Mouse (Mus musculus): ENCODE measurements around the gene Rnf151. TPM values are rescaled to one million over a fixed set of nuclear protein-coding genes. Genes with fewer than 3 reads are reported as not detected.

Gene Rnf151
- polyA plus RNA-seq, 1 experiment, result not detected

DNA sequence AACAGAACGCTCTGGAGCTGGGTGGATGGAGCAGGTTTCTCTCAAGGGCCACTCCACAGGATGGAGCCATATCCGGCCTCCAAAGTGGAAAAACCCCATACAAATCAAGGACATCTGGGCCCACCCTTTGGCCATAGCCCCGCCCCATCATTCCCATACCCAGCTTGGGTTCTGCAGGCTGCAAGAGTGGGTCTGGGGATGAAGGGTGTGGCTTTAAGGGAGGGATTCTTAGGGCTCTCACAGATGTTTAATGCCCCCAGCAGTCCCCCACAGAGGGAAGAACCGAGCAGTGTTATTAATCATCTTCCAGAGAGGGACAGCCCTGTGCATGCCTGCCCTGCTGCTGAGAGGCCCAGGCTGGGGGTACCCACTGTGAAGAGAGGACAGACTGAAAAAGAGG lies 29.1 kb upstream of the Rnf151 start:
- Histone ChIP-seq H3K4me1 (ENCODE audit: control insufficient read depth, insufficient read depth, low read length) (no peaks in the 10 kb centered on the region), H3K27ac (ENCODE audit: control insufficient read depth, insufficient read depth, low read depth, low read length, poor library complexity) (no peak overlapping the region), H3K4me3 (replicated peaks; ENCODE audit: control insufficient read depth, low read depth, low read length) (no peak overlapping the region)
- no peak for TF ChIP-seq CTCF (IDR thresholded peaks at IDR 0.05; ENCODE audit: control insufficient read depth, insufficient read depth, low read length)
- no peak for TF ChIP-seq POLR2A (IDR thresholded peaks at IDR 0.05; ENCODE audit: borderline replicate concordance, control insufficient read depth, low read depth, low read length)
- 66% methylated on average over 4 of the region's 4 CpGs for WGBS

DNA sequence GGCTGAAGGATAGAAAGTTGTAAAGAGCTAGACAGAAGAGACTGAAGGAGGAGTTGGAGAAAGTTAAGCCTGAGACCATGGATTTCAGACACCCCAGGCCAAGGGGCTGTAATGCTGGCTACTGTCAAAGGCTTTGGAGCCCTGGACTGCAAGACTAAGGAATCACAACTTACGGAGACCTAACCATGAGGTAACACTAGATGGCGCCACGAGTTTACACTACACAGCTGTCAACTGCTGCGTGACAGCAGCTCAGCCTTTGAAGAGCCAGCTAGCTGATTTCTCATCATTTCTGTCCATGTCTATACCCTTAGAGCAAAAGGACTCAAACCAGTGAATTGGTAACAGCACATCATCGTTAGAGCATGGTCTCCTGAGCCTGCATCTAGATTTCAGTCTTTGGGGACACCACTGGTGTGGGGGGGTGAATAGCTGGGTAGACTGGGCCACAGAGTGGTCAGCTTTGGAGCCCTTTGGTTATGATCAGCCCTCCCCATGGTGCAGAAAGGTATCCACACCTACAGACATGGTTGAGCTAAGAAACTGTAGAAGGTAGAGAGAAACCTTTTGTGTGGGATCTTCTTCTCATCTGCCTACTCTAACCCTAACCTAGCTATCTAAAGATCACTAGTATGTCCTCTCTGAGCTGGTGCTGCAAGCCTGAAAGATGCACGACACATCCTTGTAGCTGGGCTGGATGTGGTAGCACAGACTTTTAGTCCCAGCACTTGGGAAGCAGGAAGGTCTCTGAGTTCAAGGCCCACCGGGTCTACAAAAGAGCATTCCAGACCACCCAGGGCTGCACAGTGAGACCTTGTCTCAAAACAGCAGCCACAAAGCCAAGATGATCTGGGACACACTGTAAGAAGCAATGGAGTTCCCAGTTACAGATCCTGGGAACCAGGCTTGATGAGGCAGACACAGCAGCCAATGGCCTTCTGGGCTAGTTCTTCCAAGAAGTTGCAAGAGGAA lies 27.9 kb upstream of the Rnf151 start:
- 18% methylated on average over 7 of the region's 7 CpGs for WGBS
- Histone ChIP-seq H3K4me1 (ENCODE audit: control insufficient read depth, insufficient read depth, low read length) (peaks cover 2% of the 10 kb centered on the region), H3K27ac (ENCODE audit: control insufficient read depth, insufficient read depth, low read depth, low read length, poor library complexity) (no peak overlapping the region), H3K4me3 (replicated peaks; ENCODE audit: control insufficient read depth, low read depth, low read length) (no peak overlapping the region)
- TF ChIP-seq CTCF (IDR thresholded peaks at IDR 0.05; ENCODE audit: control insufficient read depth, insufficient read depth, low read length) (peak; percentile 87), POLR2A (IDR thresholded peaks at IDR 0.05; ENCODE audit: borderline replicate concordance, control insufficient read depth, low read depth, low read length) (no peak)

DNA sequence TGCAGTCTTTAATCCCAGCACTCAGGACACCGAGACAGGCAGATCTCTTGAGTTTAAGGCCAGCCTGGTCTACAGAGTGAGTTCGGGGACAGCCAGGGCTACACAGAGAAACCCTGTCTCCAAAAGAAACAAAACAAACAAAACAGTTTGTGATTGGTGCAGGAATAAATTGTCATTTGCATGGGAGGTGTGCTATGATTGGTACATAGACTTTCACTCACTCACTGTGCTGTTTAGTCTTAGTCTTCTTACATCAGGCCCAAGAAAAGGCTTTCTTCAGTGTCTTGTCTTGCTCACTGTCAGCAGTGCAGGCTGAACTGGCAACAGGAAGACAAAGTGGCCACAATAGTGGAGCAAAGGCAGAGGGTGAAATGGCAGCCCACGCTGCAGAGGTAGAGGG lies 26.5 kb upstream of the Rnf151 start:
- H3K27ac ChIP-seq (ENCODE audit: control insufficient read depth, insufficient read depth, low read depth, low read length, poor library complexity), result no peak overlapping the region; the same call in 1 of the 2 replicates
- 70% methylated on average over 3 of the region's 3 CpGs for WGBS
- H3K4me1 ChIP-seq (ENCODE audit: control insufficient read depth, insufficient read depth, low read length), result peaks cover 2% of the 10 kb centered on the region
- H3K4me3 ChIP-seq (replicated peaks; ENCODE audit: control insufficient read depth, low read depth, low read length), result no peak overlapping the region
- TF ChIP-seq CTCF (IDR thresholded peaks at IDR 0.05; ENCODE audit: control insufficient read depth, insufficient read depth, low read length), result no peak
- no peak for TF ChIP-seq POLR2A (IDR thresholded peaks at IDR 0.05; ENCODE audit: borderline replicate concordance, control insufficient read depth, low read depth, low read length)

DNA sequence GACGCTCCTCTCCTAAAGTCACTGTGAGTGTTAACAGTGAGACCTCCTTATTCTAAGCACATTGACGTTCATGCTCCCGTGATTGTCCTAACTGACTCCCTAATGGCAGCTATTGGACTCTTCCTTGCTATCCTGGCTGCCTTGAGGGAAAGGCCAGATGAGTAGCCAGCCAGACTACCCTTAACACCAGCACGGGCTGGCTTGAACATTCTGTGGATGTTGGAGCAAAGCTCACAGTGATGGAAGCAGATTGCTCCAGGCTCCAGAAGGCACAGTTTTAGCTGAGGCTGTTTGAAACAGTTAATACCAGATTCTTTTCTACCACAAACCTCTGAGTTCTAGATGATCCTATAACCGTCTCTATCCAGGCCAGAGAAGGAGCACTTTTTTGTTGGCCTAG lies 26.0 kb upstream of the Rnf151 start:
- TF ChIP-seq CTCF (IDR thresholded peaks at IDR 0.05; ENCODE audit: control insufficient read depth, insufficient read depth, low read length), result no peak
- TF ChIP-seq POLR2A (IDR thresholded peaks at IDR 0.05; ENCODE audit: borderline replicate concordance, control insufficient read depth, low read depth, low read length), result no peak
- peaks cover 2% of the 10 kb centered on the region for H3K4me1 ChIP-seq (ENCODE audit: control insufficient read depth, insufficient read depth, low read length)
- H3K4me3 ChIP-seq (replicated peaks; ENCODE audit: control insufficient read depth, low read depth, low read length), result no peak overlapping the region
- 80% methylated on average over 5 of the region's 5 CpGs for WGBS
- no peak overlapping the region for H3K27ac ChIP-seq (ENCODE audit: control insufficient read depth, insufficient read depth, low read depth, low read length, poor library complexity)

DNA sequence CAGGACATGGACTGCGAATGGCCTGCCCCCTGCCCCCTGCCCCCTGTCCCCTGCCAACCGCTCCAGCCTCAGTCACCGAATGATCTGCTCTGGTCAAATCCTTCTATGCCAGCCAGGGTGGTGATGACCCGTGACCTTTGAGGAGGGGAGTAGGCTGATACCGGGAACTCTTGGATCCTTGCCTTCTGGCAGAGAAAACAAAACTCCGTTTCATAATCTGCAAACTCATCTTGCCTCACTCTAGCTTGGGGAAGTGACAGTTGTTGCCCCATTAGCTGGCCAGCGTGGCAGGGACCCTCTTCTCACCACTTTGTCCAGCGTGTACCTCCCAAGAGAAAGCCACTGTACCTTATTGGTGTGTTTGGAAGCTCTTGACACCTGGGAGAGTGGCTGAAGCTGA lies 24.4 kb upstream of the Rnf151 start:
- Histone ChIP-seq H3K4me3 (replicated peaks; ENCODE audit: control insufficient read depth, low read depth, low read length) (peak overlapping the region; percentile 29), H3K4me1 (ENCODE audit: control insufficient read depth, insufficient read depth, low read length) (peaks cover 2% of the 10 kb centered on the region), H3K27ac (ENCODE audit: control insufficient read depth, insufficient read depth, low read depth, low read length, poor library complexity) (peak overlapping the region; percentile 69)
- TF ChIP-seq CTCF (IDR thresholded peaks at IDR 0.05; ENCODE audit: control insufficient read depth, insufficient read depth, low read length) (no peak), POLR2A (IDR thresholded peaks at IDR 0.05; ENCODE audit: borderline replicate concordance, control insufficient read depth, low read depth, low read length) (no peak)
- 39% methylated on average over 8 of the region's 8 CpGs for WGBS

DNA sequence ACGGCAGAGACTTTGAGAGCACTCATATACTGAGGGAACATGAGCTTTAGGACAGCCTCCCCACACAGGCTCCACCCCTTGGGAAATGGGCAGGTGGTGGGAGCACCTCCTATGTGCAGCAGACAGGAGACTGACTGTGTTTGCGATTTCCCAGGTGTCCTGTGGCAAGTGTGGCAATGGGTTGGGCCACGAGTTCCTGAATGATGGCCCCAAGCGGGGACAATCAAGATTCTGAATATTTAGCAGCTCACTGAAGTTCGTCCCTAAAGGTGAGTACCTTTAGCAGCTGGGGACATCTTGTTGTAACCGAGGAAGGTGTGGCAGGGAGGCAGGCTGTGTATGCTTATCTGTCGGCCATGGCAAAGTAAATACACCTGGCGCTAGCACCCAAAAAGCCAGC lies 22.1 kb upstream of the Rnf151 start:
- WGBS, result 70% methylated on average over 8 of the region's 8 CpGs
- H3K4me1 ChIP-seq (ENCODE audit: control insufficient read depth, insufficient read depth, low read length), result peaks cover 2% of the 10 kb centered on the region
- no peak overlapping the region for H3K4me3 ChIP-seq (replicated peaks; ENCODE audit: control insufficient read depth, low read depth, low read length)
- H3K27ac ChIP-seq (ENCODE audit: control insufficient read depth, insufficient read depth, low read depth, low read length, poor library complexity), result no peak overlapping the region
- TF ChIP-seq CTCF (IDR thresholded peaks at IDR 0.05; ENCODE audit: control insufficient read depth, insufficient read depth, low read length), result no peak
- no peak for TF ChIP-seq POLR2A (IDR thresholded peaks at IDR 0.05; ENCODE audit: borderline replicate concordance, control insufficient read depth, low read depth, low read length)

DNA sequence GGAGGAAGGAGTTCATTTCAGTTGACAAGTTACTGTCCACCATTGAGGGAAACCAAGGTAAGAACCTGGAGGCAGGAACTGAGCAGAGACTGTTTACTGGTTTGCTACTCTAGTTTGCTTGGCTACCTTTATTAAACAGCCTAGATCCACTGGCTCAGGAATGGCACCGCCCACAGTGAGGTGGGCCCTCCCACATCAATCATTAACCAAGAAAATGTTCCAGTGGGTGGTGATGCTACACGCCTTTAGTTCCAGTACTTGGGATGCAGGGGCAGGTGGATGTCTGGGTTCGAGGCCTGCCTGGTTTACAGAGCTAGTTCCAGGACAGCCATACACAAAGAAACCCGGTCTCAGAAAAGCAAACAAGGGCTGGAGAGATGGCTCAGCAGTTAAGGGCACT lies 20.4 kb upstream of the Rnf151 start:
- Histone ChIP-seq H3K4me1 (ENCODE audit: control insufficient read depth, insufficient read depth, low read length) (peaks cover 2% of the 10 kb centered on the region), H3K27ac (ENCODE audit: control insufficient read depth, insufficient read depth, low read depth, low read length, poor library complexity) (no peak overlapping the region; the same call in 1 of the 2 replicates), H3K4me3 (replicated peaks; ENCODE audit: control insufficient read depth, low read depth, low read length) (peak overlapping the region; percentile 61)
- WGBS, result 81% methylated on average over 4 of the region's 4 CpGs
- no peak for TF ChIP-seq CTCF (IDR thresholded peaks at IDR 0.05; ENCODE audit: control insufficient read depth, insufficient read depth, low read length)
- no peak for TF ChIP-seq POLR2A (IDR thresholded peaks at IDR 0.05; ENCODE audit: borderline replicate concordance, control insufficient read depth, low read depth, low read length)

DNA sequence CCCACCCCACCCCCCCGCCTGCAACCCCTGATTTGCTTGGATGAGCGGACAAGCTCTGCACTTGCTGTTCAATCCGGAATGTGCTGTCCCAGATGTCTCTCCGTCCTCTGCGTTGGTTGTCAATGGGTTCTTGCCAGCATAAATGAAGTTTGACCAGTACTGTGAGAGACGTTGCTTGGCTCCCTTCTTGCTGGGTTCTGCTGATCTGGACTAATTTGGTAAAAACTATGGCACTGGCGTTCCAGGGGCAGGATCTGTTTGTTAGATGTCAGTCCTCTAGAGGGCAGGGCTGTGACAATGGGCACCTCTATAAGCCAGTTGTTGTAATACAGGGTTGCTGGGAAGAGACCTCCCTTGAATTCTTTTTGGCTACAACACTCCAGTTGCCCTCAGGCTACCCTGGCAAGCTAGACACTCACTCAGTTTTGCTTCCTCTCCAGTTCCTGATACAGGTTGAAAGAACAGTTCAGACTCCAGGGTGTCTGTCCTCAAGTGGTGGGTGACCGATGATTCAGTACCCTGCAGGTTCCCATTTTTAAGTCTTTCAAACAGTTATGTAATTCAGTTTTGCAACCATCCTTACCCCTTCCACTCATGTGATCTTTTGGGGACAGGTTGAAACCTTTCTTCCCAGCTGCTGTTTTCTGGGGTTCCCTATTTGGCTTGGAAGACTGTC lies 19.4 kb upstream of the Rnf151 start:
- no peak for TF ChIP-seq CTCF (IDR thresholded peaks at IDR 0.05; ENCODE audit: control insufficient read depth, insufficient read depth, low read length)
- TF ChIP-seq POLR2A (IDR thresholded peaks at IDR 0.05; ENCODE audit: borderline replicate concordance, control insufficient read depth, low read depth, low read length), result peak; percentile 32; the same call in 1 of the 2 replicates
- Histone ChIP-seq H3K27ac (ENCODE audit: control insufficient read depth, insufficient read depth, low read depth, low read length, poor library complexity) (peak overlapping the region; percentile 87), H3K4me1 (ENCODE audit: control insufficient read depth, insufficient read depth, low read length) (peaks cover 2% of the 10 kb centered on the region), H3K4me3 (replicated peaks; ENCODE audit: control insufficient read depth, low read depth, low read length) (peak overlapping the region; percentile 86)
- 13% methylated on average over 8 of the region's 8 CpGs for whole genome bisulfite sequencing
